Mouse (Mus musculus) T-helper 1 cell (primary cell): ENCODE measurements at regions not wholly inside any gene's neighbourhood (a gene's known extent, or its start where the extent isn't known, plus 50 kb on each side); places are given as distances from the start of the nearest gene placed in this dataset.

Experiments used
- in situ Hi-C: fragments of 300-600 bp; cut with MboI, MseI; formaldehyde crosslinking; loops from one replicate; pipeline ENCODE4 v1.15.1; 2025; ENCODE audit warnings: high pct_unique_total_duplicates

GRCm38 (mm10) chr19:15800856-15801706, 146.1 kb downstream of the Psat1 start:
- in situ Hi-C loops = no loop called here

GRCm38 (mm10) chr19:15796466-15796865, 150.7 kb downstream of the Psat1 start:
- in situ Hi-C loops = no loop called here

GRCm38 (mm10) chr19:15791942-15792341, 155.2 kb downstream of the Psat1 start:
- in situ Hi-C loops = no loop called here

- in situ Hi-C loops = no loop called here
These were observed 155.7 kb downstream of the Psat1 start for GRCm38 (mm10) chr19:15791264-15791913.

- in situ Hi-C loops = no loop called here
These were observed 156.4 kb downstream of the Psat1 start for GRCm38 (mm10) chr19:15790620-15791263.

- in situ Hi-C loops = no loop called here
These were observed 157.4 kb downstream of the Psat1 start for GRCm38 (mm10) chr19:15789741-15790140.

GRCm38 (mm10) chr19:15784644-15785043, 162.5 kb downstream of the Psat1 start:
- in situ Hi-C loops = no loop called here

GRCm38 (mm10) chr19:15769651-15770050, 177.5 kb downstream of the Psat1 start:
- in situ Hi-C loops = no loop called here

- in situ Hi-C loops = no loop called here
These were observed 186.1 kb downstream of the Psat1 start for GRCm38 (mm10) chr19:15761086-15761485.

- in situ Hi-C loops = no loop called here
These were observed 201.9 kb downstream of the Psat1 start for GRCm38 (mm10) chr19:15745026-15745777.

- in situ Hi-C loops = no loop called here
These were observed 210.9 kb downstream of the Psat1 start for GRCm38 (mm10) chr19:15736200-15736599.

GRCm38 (mm10) chr19:15726785-15727406, 220.2 kb downstream of the Psat1 start:
- in situ Hi-C loops = no loop called here

GRCm38 (mm10) chr19:15692379-15693023, 254.6 kb downstream of the Psat1 start:
- in situ Hi-C loops = no loop called here

- in situ Hi-C loops = no loop called here
These were observed 277.1 kb downstream of the Psat1 start for GRCm38 (mm10) chr19:15669996-15670395.

- in situ Hi-C loops = no loop called here
These were observed 277.6 kb downstream of the Psat1 start for GRCm38 (mm10) chr19:15669541-15669940.

- in situ Hi-C loops = no loop called here
These were observed 278.5 kb downstream of the Psat1 start for GRCm38 (mm10) chr19:15668624-15669016.

GRCm38 (mm10) chr19:15667889-15668623, 279.1 kb downstream of the Psat1 start:
- in situ Hi-C loops = no loop called here

- in situ Hi-C loops = no loop called here
These were observed 283.4 kb downstream of the Psat1 start for GRCm38 (mm10) chr19:15663659-15664255.

- in situ Hi-C loops = no loop called here
These were observed 288.5 kb downstream of the Psat1 start for GRCm38 (mm10) chr19:15658611-15659010.

GRCm38 (mm10) chr19:15657846-15658245, 289.3 kb downstream of the Psat1 start:
- in situ Hi-C loops = no loop called here
